Mouse (Mus musculus) heart, postnatal 0 days (tissue): ENCODE data around the gene Lrtm1. TPM values are rescaled to one million over a fixed set of nuclear protein-coding genes. Genes with fewer than 3 reads are reported as not detected.

ENCODE experiments used
- ATAC-seq: fragments of 200-750 bp; cut with Nextera tagmentation; 2 replicates; pipeline ENCODE4 v1.8.0; 2017; ENCODE audit warnings: low read depth, moderate number of reproducible peaks, moderate library complexity; ENCODE audit not compliant: insufficient read depth
- DNase-seq: peaks from one replicate; pipeline ENCODE4 v3.0.0-alpha.2; 2016; ENCODE audit warnings: low spot score
- H3K27ac ChIP-seq: fragments of 300-500 bp; sonication (generic); 2 replicates; pipeline ENCODE4 v1.5.1; 2014; ENCODE audit warnings: low read depth, mild to moderate bottlenecking
- H3K27me3 ChIP-seq: fragments of 300-500 bp; sonication (generic); 2 replicates; pipeline ENCODE4 v1.6.1; 2014; ENCODE audit warnings: low read length, mixed read lengths; ENCODE audit not compliant: control insufficient read depth, insufficient read depth
- H3K36me3 ChIP-seq: fragments of 300-500 bp; sonication (generic); replicated peaks from 2 replicates; pipeline ENCODE4 v1.6.1; 2014; ENCODE audit warnings: low read length, mixed read lengths; ENCODE audit not compliant: control insufficient read depth, insufficient read depth
- H3K4me1 ChIP-seq: fragments of 300-500 bp; sonication (generic); 2 replicates; pipeline ENCODE4 v1.6.1; 2014; ENCODE audit warnings: antibody characterized with exemption; ENCODE audit not compliant: control insufficient read depth, insufficient read depth
- H3K4me2 ChIP-seq: fragments of 300-500 bp; sonication (generic); 2 replicates; pipeline ENCODE4 v1.6.1; 2014; ENCODE audit warnings: low read depth, mild to moderate bottlenecking, low read length, moderate library complexity
- H3K4me3 ChIP-seq: fragments of 300-500 bp; sonication (generic); 2 replicates; pipeline ENCODE4 v1.5.1; 2014; ENCODE audit warnings: low read depth, low read length
- H3K9ac ChIP-seq: fragments of 300-500 bp; sonication (generic); replicated peaks from 2 replicates; pipeline ENCODE4 v1.6.1; 2014; ENCODE audit warnings: low read depth, low read length, mixed read lengths
- H3K9me3 ChIP-seq: fragments of 300-500 bp; sonication (generic); replicated peaks from 2 replicates; pipeline ENCODE4 v1.6.1; 2016; ENCODE audit warnings: low read length; ENCODE audit not compliant: control insufficient read depth
- CTCF ChIP-seq: IDR thresholded peaks from 2 replicates; pipeline ENCODE4 v1.5.1; 2016; ENCODE audit warnings: antibody characterized with exemption, control low read depth, low read depth
- EP300 ChIP-seq: IDR thresholded peaks from 2 replicates; pipeline ENCODE4 v1.6.1; 2016; ENCODE audit warnings: antibody characterized with exemption, low read depth
- WGBS: fragments of 180-500 bp; shearing (Covaris S2); extraction: QIAGEN DNeasy Blood & Tissue Kit; methylation state at CpG from one replicate; pipeline ENCODE4 v1.1.7; 2014; 5-methylcytosine and 5-hydroxymethylcytosine counted together
- polyA plus RNA-seq: library from polyadenylated mRNA; unstranded; fragments of >200 nt; fragmentation: Nextera tagmentation; extraction: Ambion mirVana; gene quantifications from 2 replicates; pipeline ENCODE4 v1.2.1, GENCODE M21; 2015
- total RNA-seq: library from RNA; depleted of rRNA; stranded (reverse); fragments of >200 nt; gene quantifications from 2 replicates; pipeline ENCODE4 v1.2.3, GENCODE M21; 2014; ENCODE audit warnings: low replicate concordance

Gene Lrtm1
- total and polyA plus RNA-seq, 2 experiments from 2014 or later: 4.2 to 4.8 TPM

DNA sequence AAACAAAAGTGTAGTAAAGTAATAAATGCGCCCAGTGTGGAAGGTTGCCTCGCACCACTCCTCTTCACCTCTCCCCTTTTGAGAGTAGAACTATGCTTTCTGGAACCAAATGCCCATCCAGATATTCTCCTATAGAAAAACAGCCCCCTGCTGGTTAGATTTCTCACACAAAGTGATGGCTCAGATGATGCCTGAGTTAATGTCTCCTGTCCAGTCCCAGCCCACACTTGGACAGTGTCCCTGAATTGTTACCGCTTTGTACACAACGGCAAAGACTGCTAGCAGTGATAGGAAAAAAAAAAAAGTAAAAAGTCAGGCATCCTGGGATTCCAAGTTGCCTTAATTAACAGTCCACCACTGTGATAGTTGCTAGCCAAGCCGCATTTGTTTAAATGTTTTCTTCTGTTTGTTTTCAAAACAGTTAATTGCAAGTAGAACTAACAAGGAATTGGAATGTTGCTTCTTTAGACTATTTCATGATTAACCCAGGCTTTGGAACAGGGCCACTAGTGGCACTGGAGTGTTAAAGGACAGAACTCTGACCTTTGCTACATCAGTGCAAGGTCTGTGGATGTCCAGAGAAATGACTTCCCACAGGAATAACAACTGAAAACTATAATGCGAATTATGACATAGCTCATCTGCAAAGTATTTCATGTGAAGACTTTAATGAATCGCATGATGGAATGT, 29.7 kb upstream of the Lrtm1 start:
- H3K4me2 ChIP-seq: no peak overlapping the region
- WGBS: 71% methylated on average over 7 of the region's 7 CpGs
- no peak for ATAC-seq
- no peaks in the 10 kb centered on the region for H3K27me3 ChIP-seq
- no peak overlapping the region for H3K4me3 ChIP-seq
- TF ChIP-seq CTCF (no peak), EP300 (no peak)
- DNase-seq: no peak
- no peaks in the 10 kb centered on the region for H3K4me1 ChIP-seq
- H3K9ac ChIP-seq: no peak overlapping the region
- H3K27ac ChIP-seq: no peak overlapping the region
- no peaks in the 10 kb centered on the region for H3K9me3 ChIP-seq
- H3K36me3 ChIP-seq: no peaks in the 10 kb centered on the region

DNA sequence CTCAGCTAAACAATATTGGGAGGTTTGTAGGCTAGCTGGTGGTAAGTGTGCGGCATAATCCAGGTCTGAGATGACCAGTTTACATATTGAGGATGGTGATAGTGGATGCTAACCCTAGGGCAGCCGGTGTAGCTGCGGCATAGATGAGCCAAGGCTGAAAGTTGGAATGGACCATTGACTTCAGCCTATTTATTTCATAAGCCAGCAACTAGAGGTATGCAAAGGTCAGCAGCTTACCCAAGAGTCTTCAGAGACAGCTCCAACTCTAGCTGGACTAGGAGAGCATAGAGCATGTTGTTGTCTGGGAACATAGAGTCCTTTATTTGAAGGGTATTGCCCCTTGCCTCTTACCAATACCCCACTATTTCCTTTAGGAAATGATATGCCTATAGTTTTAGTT, 21.4 kb upstream of the Lrtm1 start:
- Histone ChIP-seq H3K9me3 (no peaks in the 10 kb centered on the region), H3K27me3 (peaks cover 10% of the 10 kb centered on the region; the same call in 1 of the 2 replicates), H3K36me3 (no peaks in the 10 kb centered on the region), H3K4me3 (no peak overlapping the region), H3K9ac (no peak overlapping the region), H3K4me2 (no peak overlapping the region), H3K4me1 (no peaks in the 10 kb centered on the region), H3K27ac (no peak overlapping the region)
- TF ChIP-seq EP300 (no peak), CTCF (no peak)
- WGBS: 92% methylated on average over 3 of the region's 3 CpGs
- no peak for ATAC-seq
- no peak for DNase-seq

DNA sequence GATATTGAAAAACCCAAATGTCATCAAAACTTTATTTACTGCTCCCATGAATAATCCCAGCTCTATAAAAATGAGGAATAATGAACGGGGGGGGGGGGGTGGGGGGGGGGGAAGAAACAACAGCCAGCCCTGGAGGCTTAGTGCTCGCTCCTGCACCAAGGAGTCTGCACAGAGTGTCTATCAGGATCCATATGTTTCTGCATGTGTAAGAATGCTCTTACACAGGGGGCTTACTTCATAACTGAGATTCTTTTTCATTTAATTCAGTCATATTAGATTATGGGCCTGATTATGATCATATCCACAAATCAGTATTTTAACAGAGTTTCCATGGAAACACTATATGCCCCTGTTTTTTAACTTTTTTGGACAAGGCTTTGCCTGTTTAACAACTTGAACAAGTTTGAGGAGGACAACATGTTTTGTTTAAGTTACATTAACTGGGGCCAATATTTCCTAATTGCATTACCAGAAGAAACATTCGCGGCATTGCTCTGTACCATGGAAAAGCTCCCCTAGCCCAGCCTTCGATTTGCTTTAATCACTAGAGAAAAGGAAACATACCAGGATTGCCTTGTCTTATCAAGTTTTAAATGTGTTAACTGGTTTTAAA, 12.7 kb upstream of the Lrtm1 start:
- no peak overlapping the region for H3K27ac ChIP-seq
- peaks cover 13% of the 10 kb centered on the region; the same call in 1 of the 2 replicates for H3K27me3 ChIP-seq
- no peak overlapping the region for H3K4me2 ChIP-seq
- H3K36me3 ChIP-seq: no peaks in the 10 kb centered on the region
- H3K9me3 ChIP-seq: no peaks in the 10 kb centered on the region
- TF ChIP-seq EP300 (no peak), CTCF (no peak)
- DNase-seq (no peak), ATAC-seq (no peak)
- WGBS: 73% methylated on average over 5 of the region's 5 CpGs
- H3K4me1 ChIP-seq: peaks cover 1% of the 10 kb centered on the region; the same call in 1 of the 2 replicates
- no peak overlapping the region for H3K4me3 ChIP-seq
- no peak overlapping the region for H3K9ac ChIP-seq

DNA sequence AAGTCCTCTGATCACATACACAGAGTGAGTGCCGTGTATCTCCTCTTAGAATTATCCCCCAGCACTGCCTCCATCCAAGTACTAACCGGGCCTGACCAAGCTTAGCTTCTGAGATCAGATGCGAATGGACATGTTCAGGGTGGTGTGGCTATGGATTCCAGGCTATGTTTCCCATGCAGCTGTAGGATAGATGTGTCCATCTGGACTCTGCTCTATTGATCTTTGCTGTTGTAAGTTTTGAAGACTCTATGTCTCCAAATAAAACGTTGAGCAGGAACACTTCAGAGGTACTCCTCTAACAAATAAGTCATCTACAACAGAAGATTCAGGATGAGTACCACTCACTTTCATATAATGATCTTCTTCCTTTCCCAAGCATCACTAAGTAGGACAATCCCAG, 8.4 kb upstream of the Lrtm1 start:
- Histone ChIP-seq H3K4me3 (no peak overlapping the region), H3K27ac (no peak overlapping the region), H3K36me3 (no peaks in the 10 kb centered on the region), H3K4me2 (no peak overlapping the region), H3K9ac (no peak overlapping the region), H3K27me3 (peaks cover 17% of the 10 kb centered on the region), H3K4me1 (peaks cover 4% of the 10 kb centered on the region; the same call in 1 of the 2 replicates), H3K9me3 (no peaks in the 10 kb centered on the region)
- WGBS: 87% methylated on average over 4 of the region's 4 CpGs
- TF ChIP-seq EP300 (no peak), CTCF (no peak)
- no peak for ATAC-seq
- DNase-seq: no peak

DNA sequence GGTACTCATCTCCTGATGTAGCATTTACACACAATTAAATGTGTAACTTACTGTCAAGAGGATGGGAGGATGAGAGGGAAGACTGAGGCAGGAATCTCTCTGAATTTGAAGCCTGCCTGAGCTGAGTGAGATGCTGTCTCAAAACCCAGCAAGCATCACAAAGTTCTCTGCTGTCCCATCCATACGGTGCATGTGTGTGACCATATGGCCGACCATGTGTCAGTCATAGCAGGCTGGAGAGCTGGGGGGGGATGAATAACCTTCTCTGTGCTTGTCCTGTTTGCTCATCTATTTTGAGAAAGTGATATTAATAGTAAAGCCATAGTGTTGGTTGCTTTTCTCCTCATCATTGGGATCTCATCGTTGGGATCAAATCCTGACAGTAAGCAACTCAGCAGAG, 4.8 kb upstream of the Lrtm1 start:
- no peak overlapping the region for H3K4me2 ChIP-seq
- no peak overlapping the region for H3K27ac ChIP-seq
- 85% methylated on average over 3 of the region's 3 CpGs for WGBS
- H3K27me3 ChIP-seq: peaks cover 6% of the 10 kb centered on the region; the same call in 1 of the 2 replicates
- no peak for ATAC-seq
- H3K36me3 ChIP-seq: no peaks in the 10 kb centered on the region
- no peak overlapping the region for H3K9ac ChIP-seq
- H3K4me3 ChIP-seq: no peak overlapping the region
- no peak for TF ChIP-seq CTCF
- no peak for TF ChIP-seq EP300
- DNase-seq: no peak
- no peaks in the 10 kb centered on the region for H3K9me3 ChIP-seq
- H3K4me1 ChIP-seq: peaks cover 17% of the 10 kb centered on the region
